In genomic region chr13:59756906-59757305, GRCm38 (mm10) we compare ENCODE assay signal across 25 mouse cellular contexts. TPM values are rescaled to one million over a fixed set of nuclear protein-coding genes. Genes with fewer than 3 reads are reported as not detected.
DNase-seq lines count a peak whose midpoint lies in the region; ATAC-seq and TF ChIP-seq lines count a peak whose summit lies in the region.
"Had no signal": no experiment of that assay in that cellular context is flagged by ENCODE, and none has a peak within 500 bp of the region (broad histone marks: within the 10 kb centered on the region; RNA-seq: fewer than 3 reads in every experiment).

No protein-coding gene starts in this region.

- no peaks in the 10 kb centered on the region for H3K27me3 ChIP-seq in embryonic facial prominence, embryonic 14.5 days (replicated peaks; ENCODE audit: control insufficient read depth, insufficient read depth, low read length)
- H3K27me3 ChIP-seq in embryonic facial prominence, embryonic 10.5 days (replicated peaks; ENCODE audit: low read depth, poor library complexity, severe bottlenecking) = no peaks in the 10 kb centered on the region
- H3K27me3 ChIP-seq in liver, embryonic 12.5 days (replicated peaks) = no peaks in the 10 kb centered on the region
- H3K27me3 ChIP-seq: embryonic facial prominence, embryonic 13.5 days; forebrain, embryonic 13.5 days; hindbrain, embryonic 15.5 days; limb, embryonic 13.5 days; megakaryocyte, embryonic 14.5 days; midbrain, embryonic 13.5 days had no signal

- TF ChIP-seq CTCF in brain, embryonic 14.5 days (IDR thresholded peaks at IDR 0.05; ENCODE audit: borderline replicate concordance, extremely low read depth, insufficient read depth, insufficient read length) = no peak

- no peaks in the 10 kb centered on the region for H3K9me3 ChIP-seq in embryonic facial prominence, embryonic 14.5 days (ENCODE audit: control insufficient read depth, low read length)
- H3K9me3 ChIP-seq in embryonic facial prominence, embryonic 10.5 days = no peaks in the 10 kb centered on the region
- H3K9me3 ChIP-seq in liver, embryonic 12.5 days (replicated peaks) = no peaks in the 10 kb centered on the region
- H3K9me3 ChIP-seq: embryonic facial prominence, embryonic 13.5 days; forebrain, embryonic 13.5 days; hindbrain, embryonic 15.5 days; limb, embryonic 13.5 days; midbrain, embryonic 13.5 days had no signal

- no peak for ATAC-seq in embryonic facial prominence, embryonic 14.5 days (ENCODE audit: low read depth)
- peak; percentile 36; the same call in 1 of the 2 replicates for ATAC-seq in liver, embryonic 12.5 days
- ATAC-seq: activated CD4-positive, CD25-positive, alpha-beta regulatory T cell, adult 4 months; forebrain, embryonic 13.5 days; midbrain, embryonic 13.5 days had no signal

- WGBS in embryonic facial prominence, embryonic 14.5 days = 96% methylated on average over 7 of the region's 7 CpGs
- 92% methylated on average over 7 of the region's 7 CpGs for WGBS in embryonic facial prominence, embryonic 10.5 days
- 90% methylated on average over 7 of the region's 7 CpGs for WGBS in liver, embryonic 12.5 days (ENCODE audit: insufficient replicate concordance)

- DNase-seq in embryonic facial prominence, embryonic 14.5 days (ENCODE audit: low spot score) = no peak
- no peak for DNase-seq in embryonic facial prominence, embryonic 10.5 days (ENCODE audit: low spot score)
- peak; percentile 21 for DNase-seq in kidney, adult 9 months
- no peak for DNase-seq in kidney, postnatal 25 days
- no peak for DNase-seq in liver
- DNase-seq in brain, embryonic 14.5 days (ENCODE audit: low read depth) = peak; percentile 3
- DNase-seq in spleen, postnatal 14 days (ENCODE audit: low spot score in 2 of 2) = no peak
- DNase-seq: adrenal gland, adult 8-10 months; cerebellum, adult 18-20 months; cerebellum, postnatal 14 days; gastrocnemius, postnatal 36 days; layer of hippocampus, adult 9-11 months; lung, embryonic 14.5 days had no signal

- no peak overlapping the region for H3K9ac ChIP-seq in embryonic facial prominence, embryonic 14.5 days (ENCODE audit: low read depth, low read length)
- no peak overlapping the region for H3K9ac ChIP-seq in liver, embryonic 12.5 days
- H3K9ac ChIP-seq: embryonic facial prominence, embryonic 13.5 days; forebrain, embryonic 13.5 days; hindbrain, embryonic 15.5 days; limb, embryonic 13.5 days; lung, embryonic 14.5 days; midbrain, embryonic 13.5 days had no signal

- 0 out of 2 replicates have a peak overlapping the region, but pooled peaks have one; percentile 3 for H3K27ac ChIP-seq in embryonic facial prominence, embryonic 14.5 days (replicated peaks; ENCODE audit: low read depth, low read length)
- H3K27ac ChIP-seq in embryonic facial prominence, embryonic 10.5 days (replicated peaks) = no peak overlapping the region
- no peak overlapping the region for H3K27ac ChIP-seq in liver, embryonic 12.5 days
- H3K27ac ChIP-seq: forebrain, embryonic 13.5 days; hindbrain, embryonic 15.5 days; limb, embryonic 13.5 days; midbrain, embryonic 13.5 days had no signal

- no peaks in the 10 kb centered on the region for H3K4me1 ChIP-seq in embryonic facial prominence, embryonic 14.5 days (ENCODE audit: control insufficient read depth, insufficient read depth, low read length)
- no peaks in the 10 kb centered on the region for H3K4me1 ChIP-seq in embryonic facial prominence, embryonic 10.5 days
- H3K4me1 ChIP-seq in liver, embryonic 12.5 days = peaks cover 25% of the 10 kb centered on the region
- H3K4me1 ChIP-seq: forebrain, embryonic 13.5 days; hindbrain, embryonic 15.5 days; limb, embryonic 13.5 days; midbrain, embryonic 13.5 days had no signal

- no peak overlapping the region for H3K4me2 ChIP-seq in embryonic facial prominence, embryonic 14.5 days (ENCODE audit: low read depth, low read length)
- no peak overlapping the region for H3K4me2 ChIP-seq in liver, embryonic 12.5 days
- H3K4me2 ChIP-seq: embryonic facial prominence, embryonic 13.5 days; forebrain, embryonic 13.5 days; hindbrain, embryonic 15.5 days; limb, embryonic 13.5 days; lung, embryonic 14.5 days; midbrain, embryonic 13.5 days had no signal

- H3K4me3 ChIP-seq in embryonic facial prominence, embryonic 14.5 days (ENCODE audit: low read depth, low read length) = no peak overlapping the region
- H3K4me3 ChIP-seq in embryonic facial prominence, embryonic 10.5 days = no peak overlapping the region
- H3K4me3 ChIP-seq in liver, embryonic 12.5 days = no peak overlapping the region
- H3K4me3 ChIP-seq: embryonic facial prominence, embryonic 13.5 days; forebrain, embryonic 13.5 days; hindbrain, embryonic 15.5 days; limb, embryonic 13.5 days; megakaryocyte, embryonic 14.5 days; midbrain, embryonic 13.5 days had no signal

- H3K36me3 ChIP-seq in embryonic facial prominence, embryonic 14.5 days (ENCODE audit: control insufficient read depth, insufficient read depth, low read length) = peaks cover 66% of the 10 kb centered on the region
- peaks cover 83% of the 10 kb centered on the region for H3K36me3 ChIP-seq in embryonic facial prominence, embryonic 10.5 days (replicated peaks)
- H3K36me3 ChIP-seq in liver, embryonic 12.5 days = peaks cover 88% of the 10 kb centered on the region

- no peak for TF ChIP-seq POLR2A in brain, embryonic 14.5 days (IDR thresholded peaks at IDR 0.05; ENCODE audit: borderline replicate concordance, extremely low read depth, insufficient read depth, insufficient read length, poor library complexity, severe bottlenecking)

RNA-seq across cellular contexts. Expression of gene 1700014D04Rik, which starts 10.4 kb away (rescaled TPM):
- not detected in 2 replicates for polyA plus RNA-seq in embryonic facial prominence, embryonic 14.5 days (2014; fragmentation: Nextera tagmentation; extraction: Ambion mirVana)
- 0.11 and 0.21 TPM in 2 replicates for polyA plus RNA-seq in embryonic facial prominence, embryonic 10.5 days (2016; fragmentation: Nextera tagmentation; extraction: Ambion mirVana)
- not detected in 2 replicates for polyA plus RNA-seq in liver, embryonic 12.5 days (2016; fragmentation: Nextera tagmentation; extraction: Ambion mirVana)
- 0.13 and 0.18 TPM in 2 replicates for polyA plus RNA-seq in brain, embryonic 14.5 days (2012; rRNA removed)
- polyA plus RNA-seq: activated CD4-positive, CD25-positive, alpha-beta regulatory T cell, adult 4 months; embryonic facial prominence, embryonic 13.5 days; forebrain, embryonic 13.5 days; intestine, embryonic 14.5 days; large intestine, adult 2 months; stomach, embryonic 16.5 days; thymus, postnatal 0 days had no signal

RNA-seq across cellular contexts. Expression of gene Isca1, which starts 12.7 kb away (rescaled TPM):
- polyA plus RNA-seq in embryonic facial prominence, embryonic 14.5 days (2014; fragmentation: Nextera tagmentation; extraction: Ambion mirVana) = 140 and 147 TPM in 2 replicates
- 86.9 and 92.1 TPM in 2 replicates for polyA plus RNA-seq in embryonic facial prominence, embryonic 10.5 days (2016; fragmentation: Nextera tagmentation; extraction: Ambion mirVana)
- 216 and 223 TPM in 2 replicates for polyA plus RNA-seq in liver, embryonic 12.5 days (2016; fragmentation: Nextera tagmentation; extraction: Ambion mirVana)
- polyA plus RNA-seq in brain, embryonic 14.5 days (2012; rRNA removed) = 130 and 135 TPM in 2 replicates

RNA-seq across cellular contexts. Expression of gene Gm49354, which starts 25.1 kb away (rescaled TPM):
- not detected in 2 replicates for polyA plus RNA-seq in embryonic facial prominence, embryonic 14.5 days (2014; fragmentation: Nextera tagmentation; extraction: Ambion mirVana)
- not detected in 2 replicates for polyA plus RNA-seq in embryonic facial prominence, embryonic 10.5 days (2016; fragmentation: Nextera tagmentation; extraction: Ambion mirVana)
- not detected in 2 replicates for polyA plus RNA-seq in liver, embryonic 12.5 days (2016; fragmentation: Nextera tagmentation; extraction: Ambion mirVana)
- polyA plus RNA-seq in brain, embryonic 14.5 days (2012; rRNA removed) = 0.55 TPM in 1 of 2 replicates, not detected in the other
- polyA plus RNA-seq: activated CD4-positive, CD25-positive, alpha-beta regulatory T cell, adult 4 months; embryonic facial prominence, embryonic 13.5 days; forebrain, embryonic 13.5 days; hindbrain, embryonic 15.5 days; intestine, embryonic 14.5 days; large intestine, adult 2 months; limb, embryonic 13.5 days; lung, embryonic 14.5 days; midbrain, embryonic 13.5 days; stomach, embryonic 16.5 days; thymus, postnatal 0 days had no signal

RNA-seq across cellular contexts. Expression of gene Spata31d1d, which starts 25.4 kb away (rescaled TPM):
- polyA plus RNA-seq in embryonic facial prominence, embryonic 14.5 days (2014; fragmentation: Nextera tagmentation; extraction: Ambion mirVana) = not detected in 2 replicates
- polyA plus RNA-seq in embryonic facial prominence, embryonic 10.5 days (2016; fragmentation: Nextera tagmentation; extraction: Ambion mirVana) = not detected in 2 replicates
- not detected in 2 replicates for polyA plus RNA-seq in liver, embryonic 12.5 days (2016; fragmentation: Nextera tagmentation; extraction: Ambion mirVana)
- 0.04 TPM in 1 of 2 replicates, not detected in the other for polyA plus RNA-seq in brain, embryonic 14.5 days (2012; rRNA removed)
- polyA plus RNA-seq: activated CD4-positive, CD25-positive, alpha-beta regulatory T cell, adult 4 months; embryonic facial prominence, embryonic 13.5 days; forebrain, embryonic 13.5 days; hindbrain, embryonic 15.5 days; intestine, embryonic 14.5 days; large intestine, adult 2 months; limb, embryonic 13.5 days; lung, embryonic 14.5 days; midbrain, embryonic 13.5 days; stomach, embryonic 16.5 days; thymus, postnatal 0 days had no signal

RNA-seq across cellular contexts. Expression of gene Spata31d1b, which starts 44.8 kb away (rescaled TPM):
- 0.04 and 0.06 TPM in 2 replicates for polyA plus RNA-seq in embryonic facial prominence, embryonic 14.5 days (2014; fragmentation: Nextera tagmentation; extraction: Ambion mirVana)
- polyA plus RNA-seq in embryonic facial prominence, embryonic 10.5 days (2016; fragmentation: Nextera tagmentation; extraction: Ambion mirVana) = not detected in 2 replicates
- polyA plus RNA-seq in liver, embryonic 12.5 days (2016; fragmentation: Nextera tagmentation; extraction: Ambion mirVana) = not detected in 2 replicates
- 0.01 and 0.03 TPM in 2 replicates for polyA plus RNA-seq in brain, embryonic 14.5 days (2012; rRNA removed)
- polyA plus RNA-seq: activated CD4-positive, CD25-positive, alpha-beta regulatory T cell, adult 4 months; embryonic facial prominence, embryonic 13.5 days; forebrain, embryonic 13.5 days; hindbrain, embryonic 15.5 days; intestine, embryonic 14.5 days; large intestine, adult 2 months; limb, embryonic 13.5 days; lung, embryonic 14.5 days; midbrain, embryonic 13.5 days; stomach, embryonic 16.5 days had no signal

Comparison
In these comparisons a context has a peak if more than half of its experiments do, and no peak if none do; other contexts are left out.
1. DNase-seq: peak in kidney, adult 9 months (single experiment) and brain, embryonic 14.5 days (single experiment); none in embryonic facial prominence, embryonic 14.5 days (single experiment), embryonic facial prominence, embryonic 10.5 days (single experiment), kidney, postnatal 25 days (0 of 2), liver (single experiment) and spleen, postnatal 14 days (0 of 2).